Mouse (Mus musculus) heart, embryonic 14.5 days (tissue): ENCODE measurements at regions not wholly inside any gene's neighbourhood (a gene's known extent, or its start where the extent isn't known, plus 50 kb on each side); places are given as distances from the start of the nearest gene placed in this dataset.
"Not testable (repeated sequence)": the region's sequence is repeated elsewhere in the genome, so short reads cannot be mapped to it uniquely, and the experiment has no call there.

Source experiments
- ATAC-seq: fragments of 200-750 bp; cut with Nextera tagmentation; 2 replicates; pipeline ENCODE4 v1.8.0; 2017; ENCODE audit warnings: low read depth, moderate TSS enrichment; ENCODE audit not compliant: insufficient number of reproducible peaks, insufficient read depth, low FRiP score
- H3K27ac ChIP-seq, 2 experiments: fragments of 200-500 bp in 1 of 2; fragments of 300-500 bp in 1 of 2; sonication (generic) in 1 of 2; replicated peaks in 1 of 2; 2 replicates each; pipeline ENCODE4 v1.5.1; 2012 to 2014; ENCODE audit warnings: low read depth in 2 of 2, low read length in 2 of 2, control low read depth in 1 of 2, mild to moderate bottlenecking in 1 of 2, mixed read lengths in 1 of 2; ENCODE audit not compliant: control insufficient read depth in 1 of 2, insufficient read depth in 1 of 2
- H3K27me3 ChIP-seq: fragments of 300-500 bp; sonication (generic); 2 replicates; pipeline ENCODE4 v1.6.1; 2014; ENCODE audit warnings: mild to moderate bottlenecking, low read length, control low read depth; ENCODE audit not compliant: control insufficient read depth, insufficient read depth
- H3K36me3 ChIP-seq: fragments of 300-500 bp; sonication (generic); 2 replicates; pipeline ENCODE4 v1.6.1; 2014; ENCODE audit warnings: mild to moderate bottlenecking, control low read depth, low read length, mixed read lengths; ENCODE audit not compliant: control insufficient read depth, insufficient read depth
- H3K4me1 ChIP-seq, 2 experiments: fragments of 200-500 bp in 1 of 2; fragments of 300-500 bp in 1 of 2; sonication (generic) in 1 of 2; 2 replicates each; pipeline ENCODE4 v1.6.1; 2012 to 2014; ENCODE audit warnings: low read length in 2 of 2, control low read depth in 1 of 2, mixed read lengths in 1 of 2; ENCODE audit not compliant: control insufficient read depth in 2 of 2, insufficient read depth in 2 of 2
- H3K4me2 ChIP-seq: fragments of 300-500 bp; sonication (generic); 2 replicates; pipeline ENCODE4 v1.6.1; 2014; ENCODE audit warnings: mild to moderate bottlenecking, low read length
- H3K4me3 ChIP-seq, 2 experiments: fragments of 200-500 bp in 1 of 2; fragments of 300-500 bp in 1 of 2; sonication (generic) in 1 of 2; 2 replicates each; pipeline ENCODE4 v1.5.1; 2012 to 2014; ENCODE audit warnings: low read length in 2 of 2, mild to moderate bottlenecking in 2 of 2, control low read depth in 1 of 2, low read depth in 1 of 2, moderate library complexity in 1 of 2; ENCODE audit not compliant: control insufficient read depth in 1 of 2, insufficient read depth in 1 of 2
- H3K9ac ChIP-seq: fragments of 300-500 bp; sonication (generic); 2 replicates; pipeline ENCODE4 v1.6.1; 2014; ENCODE audit warnings: mild to moderate bottlenecking, low read length
- H3K9me3 ChIP-seq: fragments of 300-500 bp; sonication (generic); 2 replicates; pipeline ENCODE4 v1.6.1; 2016; ENCODE audit warnings: low read length, control low read depth; ENCODE audit not compliant: control insufficient read depth
- WGBS: fragments of 180-500 bp; shearing (Covaris S2); extraction: QIAGEN DNeasy Blood & Tissue Kit; methylation state at CpG from one replicate; pipeline ENCODE4 v1.1.7; 2014; 5-methylcytosine and 5-hydroxymethylcytosine counted together

GRCm38 (mm10) chr12:20614766-20615165, 375.5 kb upstream of the Asap2 start:
- H3K9ac ChIP-seq, H3K4me1 ChIP-seq, H3K9me3 ChIP-seq, H3K36me3 ChIP-seq, H3K27me3 ChIP-seq, ATAC-seq, H3K27ac ChIP-seq, H3K4me2 ChIP-seq: not testable (repeated sequence)
- WGBS = 0% methylated on average over 9 of the region's 39 CpGs
- peak overlapping the region; percentile 25 to 40 for H3K4me3 ChIP-seq
